24 mouse cellular contexts compared by ENCODE assay signal in the genomic region with DNA sequence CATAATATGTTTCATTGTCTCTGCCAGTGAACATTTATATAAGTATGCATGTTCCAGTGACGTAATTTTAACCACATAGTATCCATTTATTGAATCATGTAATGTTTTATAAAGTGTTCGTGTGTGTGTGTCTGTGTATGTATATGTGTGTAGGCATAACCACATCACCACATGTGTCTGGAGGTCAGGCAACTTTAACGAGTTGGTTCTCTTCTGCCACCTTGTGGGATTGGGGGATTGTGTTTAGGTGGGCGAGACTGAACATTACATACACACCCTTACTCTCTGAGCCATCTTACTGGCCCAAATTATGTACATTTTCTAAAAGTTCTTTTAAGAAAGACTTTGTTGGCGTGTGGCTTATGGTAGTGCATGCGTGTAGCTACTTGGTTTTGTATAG. TPM values are rescaled to one million over a fixed set of nuclear protein-coding genes. Genes with fewer than 3 reads are reported as not detected.
DNase-seq lines count a peak whose midpoint lies in the region; ATAC-seq and TF ChIP-seq lines count a peak whose summit lies in the region.
"Had no signal": no experiment of that assay in that cellular context is flagged by ENCODE, and none has a peak within 500 bp of the region (broad histone marks: within the 10 kb centered on the region; RNA-seq: fewer than 3 reads in every experiment).

No protein-coding gene starts in this region.

- no peak for ATAC-seq in lung, embryonic 16.5 days (ENCODE audit: low read depth)
- peak; percentile 44; the same call in 1 of the 2 replicates for ATAC-seq in liver, postnatal 0 days
- no peak for ATAC-seq in monocyte, adult 5-6 weeks (replicated peaks; ENCODE audit: insufficient number of reproducible peaks, low FRiP score, low TSS enrichment, poor library complexity, severe bottlenecking)
- ATAC-seq: forebrain, embryonic 13.5 days; midbrain, embryonic 15.5 days had no signal

- TF ChIP-seq CTCF in liver, postnatal 0 days (IDR thresholded peaks at IDR 0.05; ENCODE audit: low read depth), result peak; percentile 53

- no peaks in the 10 kb centered on the region for H3K9me3 ChIP-seq in lung, embryonic 16.5 days (ENCODE audit: control insufficient read depth, low read length)
- no peaks in the 10 kb centered on the region for H3K9me3 ChIP-seq in liver, postnatal 0 days (ENCODE audit: low read length)
- H3K9me3 ChIP-seq: embryonic facial prominence, embryonic 15.5 days; forebrain, embryonic 13.5 days; limb, embryonic 10.5 days; midbrain, embryonic 15.5 days had no signal

- peak overlapping the region; percentile 84; the same call in 1 of the 2 replicates for H3K27ac ChIP-seq in lung, embryonic 16.5 days (ENCODE audit: low read length)
- no peak overlapping the region for H3K27ac ChIP-seq in liver, postnatal 0 days (ENCODE audit: low read depth)
- H3K27ac ChIP-seq: embryonic facial prominence, embryonic 15.5 days; forebrain, embryonic 13.5 days; gastrocnemius, adult 2 months; limb, embryonic 10.5 days; macrophage; midbrain, embryonic 15.5 days had no signal

- no peak for TF ChIP-seq EP300 in liver, postnatal 0 days (IDR thresholded peaks at IDR 0.05; ENCODE audit: low read depth)

- intact Hi-C loops in heart, postnatal 14 days (cut with DNase I), result loop anchor here (5.0 kb wide), 1 partner anchor 91 kb away; no protein-coding TSS in a partner anchor

- H3K27me3 ChIP-seq in lung, embryonic 16.5 days (ENCODE audit: control insufficient read depth, insufficient read depth, low read depth, low read length), result no peaks in the 10 kb centered on the region
- H3K27me3 ChIP-seq in liver, postnatal 0 days (ENCODE audit: insufficient read depth, low read length), result no peaks in the 10 kb centered on the region
- H3K27me3 ChIP-seq: embryonic facial prominence, embryonic 15.5 days; forebrain, embryonic 13.5 days; midbrain, embryonic 15.5 days had no signal

- H3K9ac ChIP-seq in lung, embryonic 16.5 days (ENCODE audit: low read length), result no peak overlapping the region
- no peak overlapping the region for H3K9ac ChIP-seq in liver, postnatal 0 days (replicated peaks)
- H3K9ac ChIP-seq: embryonic facial prominence, embryonic 15.5 days; forebrain, embryonic 13.5 days; midbrain, embryonic 15.5 days had no signal

- H3K4me1 ChIP-seq in lung, embryonic 16.5 days (replicated peaks; ENCODE audit: control insufficient read depth, insufficient read depth, low read length), result peaks cover 5% of the 10 kb centered on the region
- no peaks in the 10 kb centered on the region for H3K4me1 ChIP-seq in liver, postnatal 0 days (ENCODE audit: insufficient read depth)
- H3K4me1 ChIP-seq: forebrain, embryonic 13.5 days; limb, embryonic 10.5 days; midbrain, embryonic 15.5 days had no signal

- WGBS in lung, embryonic 16.5 days, result 83% methylated on average over 6 of the region's 6 CpGs
- 65% methylated on average over 6 of the region's 6 CpGs for WGBS in liver, postnatal 0 days (ENCODE audit: insufficient replicate concordance)

- H3K36me3 ChIP-seq in lung, embryonic 16.5 days (ENCODE audit: control insufficient read depth, insufficient read depth, low read length), result no peaks in the 10 kb centered on the region
- no peaks in the 10 kb centered on the region for H3K36me3 ChIP-seq in liver, postnatal 0 days (replicated peaks; ENCODE audit: insufficient read depth, low read length)
- H3K36me3 ChIP-seq: embryonic facial prominence, embryonic 15.5 days; limb, embryonic 10.5 days; midbrain, embryonic 15.5 days had no signal

- DNase-seq in heart, adult 11 months, result peak; percentile 64
- DNase-seq in heart, postnatal 14 days, result no peak
- no peak for DNase-seq in lung, postnatal 14 days
- peak; percentile 6 for DNase-seq in A20 (ENCODE audit: low read depth, low spot score)
- no peak for DNase-seq in liver, postnatal 0 days
- no peak for DNase-seq in ovary, adult 18-20 months (ENCODE audit: low spot score)
- DNase-seq: cerebellum, adult 11-12 months; gastrocnemius, adult 2 months; heart, postnatal 36 days; kidney, postnatal 25 days; right cerebral cortex, adult 18-20 months had no signal

- no peak overlapping the region for H3K4me2 ChIP-seq in lung, embryonic 16.5 days (ENCODE audit: low read depth, low read length)
- H3K4me2 ChIP-seq in liver, postnatal 0 days (ENCODE audit: low read depth, low read length), result no peak overlapping the region
- H3K4me2 ChIP-seq: embryonic facial prominence, embryonic 15.5 days; forebrain, embryonic 13.5 days; midbrain, embryonic 15.5 days had no signal

- no peak overlapping the region for H3K4me3 ChIP-seq in lung, embryonic 16.5 days (ENCODE audit: low read length)
- H3K4me3 ChIP-seq in liver, postnatal 0 days (ENCODE audit: low read depth, low read length), result no peak overlapping the region
- H3K4me3 ChIP-seq: embryonic facial prominence, embryonic 15.5 days; forebrain, embryonic 13.5 days; gastrocnemius, adult 2 months; limb, embryonic 10.5 days; midbrain, embryonic 15.5 days had no signal

RNA-seq across cellular contexts. Expression of a gene that starts 15.1 kb away (rescaled TPM):
- total RNA-seq in heart, postnatal 14 days (2021), result 1 to 10 TPM; 6.1 to 7.2 TPM
- polyA plus RNA-seq in lung, embryonic 16.5 days (2015; fragmentation: Nextera tagmentation; extraction: Ambion mirVana), result 29.7 and 31.3 TPM in 2 replicates
- 7.3 and 9.4 TPM in 2 replicates for polyA plus RNA-seq in liver, postnatal 0 days (2015; fragmentation: Nextera tagmentation; extraction: Ambion mirVana)
- total RNA-seq in monocyte, adult 5-6 weeks (2017), result 9.4 to 15.8 TPM (median 14.8 TPM) in 3 replicates

RNA-seq across cellular contexts. Expression of a gene that starts 26.4 kb away (rescaled TPM):
- total RNA-seq in heart, postnatal 14 days (2021), result not detected
- polyA plus RNA-seq in lung, embryonic 16.5 days (2015; fragmentation: Nextera tagmentation; extraction: Ambion mirVana), result 0.20 TPM in 1 of 2 replicates, not detected in the other
- polyA plus RNA-seq in liver, postnatal 0 days (2015; fragmentation: Nextera tagmentation; extraction: Ambion mirVana), result not detected in 2 replicates
- not detected in 3 replicates for total RNA-seq in monocyte, adult 5-6 weeks (2017)
- total RNA-seq: adrenal gland, adult 18-20 months; gastrocnemius, adult 2 months; heart, adult 8-10 months; heart, postnatal 36 days; layer of hippocampus, postnatal 14 days; neutrophil, adult 5-6 weeks had no signal
- polyA plus RNA-seq: cortical plate, adult 2 months; intestine, embryonic 16.5 days; macrophage had no signal

RNA-seq across cellular contexts. Expression of a gene that starts 42.2 kb away (rescaled TPM):
- total RNA-seq in heart, postnatal 14 days (2021), result under 1 TPM; 0.37 to 0.74 TPM
- polyA plus RNA-seq in lung, embryonic 16.5 days (2015; fragmentation: Nextera tagmentation; extraction: Ambion mirVana), result 1.5 and 1.7 TPM in 2 replicates
- 4.4 and 4.6 TPM in 2 replicates for polyA plus RNA-seq in liver, postnatal 0 days (2015; fragmentation: Nextera tagmentation; extraction: Ambion mirVana)
- total RNA-seq in monocyte, adult 5-6 weeks (2017), result 1.2 TPM in 1 of 3 replicates, not detected in the others

Comparison
In these comparisons a context has a peak if more than half of its experiments do, and no peak if none do; other contexts are left out.
1. DNase-seq: peak in heart, adult 11 months (single experiment) and A20 (single experiment); none in heart, postnatal 14 days (0 of 2), lung, postnatal 14 days (single experiment), liver, postnatal 0 days (single experiment) and ovary, adult 18-20 months (single experiment).